Mouse (Mus musculus) left cerebral cortex, adult 8-10 months (tissue): ENCODE measurements around the gene Dock9. TPM values are rescaled to one million over a fixed set of nuclear protein-coding genes. Genes with fewer than 3 reads are reported as not detected.
A peak's percentile ranks its signal among the peaks of the same experiment; 100 is the strongest.
"Not testable (repeated sequence)": the region's sequence is repeated elsewhere in the genome, so short reads cannot be mapped to it uniquely, and the experiment has no call there.

ENCODE experiments used
- DNase-seq, 2 experiments: peaks; one replicate each; pipeline ENCODE4 v3.0.0; 2022; ENCODE audit warnings: low spot score in 2 of 2
- total RNA-seq, 4 experiments: library from RNA; stranded (reverse); gene quantifications; 2 replicates each; pipeline ENCODE4 v1.2.4; 2022

Dock9 gene
- total RNA-seq, 4 experiments from 2014 or later: 80.7 to 83.1 (median 81.8) TPM

GRCm38 (mm10) chr14:121738431-121739403 is 58.9 kb downstream of the Dock9 start:
- peak; percentile 23 to 49 for DNase-seq

- DNase-seq: peak in 1 of 2 experiments; percentile 59
These were observed 60.4 kb downstream of the Dock9 start for GRCm38 (mm10) chr14:121737277-121737676.

DNA sequence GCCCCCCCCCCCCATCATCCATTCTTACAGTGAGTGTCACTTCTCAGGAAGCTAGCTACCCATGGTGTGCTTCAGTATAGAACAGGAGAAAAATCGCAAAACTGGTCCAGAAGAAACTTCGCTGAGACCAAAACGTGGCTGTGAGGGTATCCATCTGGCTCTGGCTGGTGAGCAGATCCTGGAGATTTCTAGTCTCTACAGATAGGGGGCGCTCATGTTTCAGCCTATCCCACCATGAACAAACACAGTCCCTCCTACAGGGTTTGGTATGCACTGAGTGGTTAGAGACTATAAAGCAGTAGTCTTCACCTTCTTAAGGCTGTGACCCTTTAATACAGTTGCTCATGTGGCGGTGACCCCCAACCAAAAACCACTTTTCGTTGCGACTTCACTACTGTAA is 62.0 kb downstream of the Dock9 start:
- DNase-seq: no peak

DNA sequence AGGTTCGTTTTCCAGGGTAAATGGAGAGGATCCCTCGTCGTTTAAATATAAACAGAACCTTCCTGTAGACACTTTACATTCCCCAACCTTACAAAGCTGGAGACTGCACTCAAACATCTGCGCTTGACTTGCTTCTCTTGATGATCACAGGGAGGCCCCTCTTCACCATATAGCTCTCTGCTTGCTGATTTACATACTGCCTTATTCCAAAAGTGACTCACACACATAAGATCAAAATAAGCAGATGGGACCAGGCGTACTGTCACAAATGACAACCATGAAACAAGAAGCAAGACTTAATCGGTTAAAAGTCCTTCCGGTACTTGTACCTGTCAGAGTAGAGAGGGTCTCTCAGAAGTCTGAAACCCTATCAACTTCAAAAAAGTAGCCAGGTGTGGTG is 63.4 kb downstream of the Dock9 start:
- no peak for DNase-seq

GRCm38 (mm10) chr14:121733694-121734093 is 63.9 kb downstream of the Dock9 start:
- DNase-seq: no peak

DNA sequence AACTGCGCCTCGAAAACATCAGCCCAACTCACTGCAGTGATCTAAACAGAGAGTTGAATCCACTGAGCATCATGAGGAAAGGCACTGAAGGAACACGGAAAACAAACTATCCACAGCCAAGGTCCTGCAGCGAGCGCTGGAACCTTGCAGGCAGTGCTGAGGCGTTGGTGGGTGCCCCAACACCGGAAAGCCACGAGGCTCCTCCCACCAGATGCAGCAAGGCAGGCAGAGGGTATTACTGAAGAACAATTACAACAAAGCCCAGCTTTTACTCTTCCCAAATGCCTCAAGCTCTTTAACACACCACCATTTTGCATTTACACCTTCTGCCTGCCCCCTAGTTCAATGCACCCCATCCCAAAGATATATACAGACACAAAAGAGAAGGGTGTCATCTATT is 65.4 kb downstream of the Dock9 start:
- DNase-seq: no peak

- DNase-seq: no peak
These were observed 65.9 kb downstream of the Dock9 start for GRCm38 (mm10) chr14:121731688-121732168.

GRCm38 (mm10) chr14:121730966-121731365 is 66.7 kb downstream of the Dock9 start:
- no peak for DNase-seq

GRCm38 (mm10) chr14:121727996-121728395 is 69.6 kb downstream of the Dock9 start:
- no peak for DNase-seq

DNA sequence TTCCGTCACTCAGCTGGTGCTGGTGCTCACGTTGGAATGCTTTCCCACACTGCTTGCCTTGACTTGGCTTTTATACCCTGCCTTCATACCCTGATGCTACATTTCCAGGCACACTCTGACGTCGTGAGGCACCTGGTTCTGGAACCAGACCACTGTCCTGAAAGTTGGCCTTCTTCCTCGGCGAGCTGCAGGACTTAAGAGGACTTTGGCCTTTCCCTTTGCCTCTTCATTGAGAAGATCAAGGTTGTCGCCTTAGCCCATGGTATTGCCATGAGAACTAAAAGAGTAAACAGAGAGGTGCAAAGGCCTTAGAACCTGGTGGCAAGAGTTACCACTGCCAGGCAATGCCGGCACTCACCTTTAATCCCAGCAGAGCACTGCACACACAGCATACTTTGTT is 73.1 kb downstream of the Dock9 start:
- DNase-seq: no peak

DNA sequence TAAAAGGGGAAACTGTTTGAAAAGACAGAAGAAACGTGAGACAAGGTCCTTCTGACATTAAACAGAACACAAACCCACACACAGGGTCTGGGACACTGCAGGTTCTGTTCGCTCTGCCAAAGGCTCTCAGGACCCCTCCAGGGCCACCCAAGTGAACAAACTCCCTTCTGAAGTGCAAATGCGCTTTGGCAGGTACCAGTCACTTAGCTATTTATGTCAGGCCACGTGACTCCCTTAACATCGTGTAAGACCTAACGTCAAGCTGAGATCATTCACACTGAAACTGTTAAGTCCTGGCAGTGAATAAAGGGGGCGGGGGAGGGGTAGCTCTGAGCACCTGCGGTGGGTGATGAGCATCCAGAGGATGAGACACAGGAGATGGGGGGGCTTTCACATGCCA is 74.9 kb downstream of the Dock9 start:
- DNase-seq: no peak

DNA sequence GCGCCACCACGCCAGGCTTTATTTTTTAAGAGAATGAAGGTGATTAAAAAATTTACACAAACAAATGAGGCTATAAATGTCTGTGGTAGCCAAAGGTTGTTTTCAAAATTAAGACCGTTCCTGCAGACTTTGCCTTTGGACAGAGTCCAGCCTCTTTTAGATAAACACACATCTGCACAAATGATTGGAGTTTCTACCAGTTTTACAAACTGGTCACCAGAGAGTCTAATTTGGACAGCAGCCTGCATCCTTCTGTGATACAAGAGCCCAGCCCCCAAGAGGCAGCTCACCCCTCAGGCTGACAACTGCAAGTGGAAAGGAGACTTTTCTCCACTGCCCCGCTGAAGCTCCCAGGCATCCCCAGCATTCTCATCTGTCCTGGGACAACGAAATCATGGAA is 76.2 kb downstream of the Dock9 start:
- DNase-seq: no peak

- no peak for DNase-seq
These were observed 77.7 kb downstream of the Dock9 start for GRCm38 (mm10) chr14:121719638-121720601.

GRCm38 (mm10) chr14:121714799-121715198 is 82.8 kb downstream of the Dock9 start:
- not testable (repeated sequence) for DNase-seq

- no peak for DNase-seq
These were observed 83.4 kb downstream of the Dock9 start for GRCm38 (mm10) chr14:121714268-121714667.

DNA sequence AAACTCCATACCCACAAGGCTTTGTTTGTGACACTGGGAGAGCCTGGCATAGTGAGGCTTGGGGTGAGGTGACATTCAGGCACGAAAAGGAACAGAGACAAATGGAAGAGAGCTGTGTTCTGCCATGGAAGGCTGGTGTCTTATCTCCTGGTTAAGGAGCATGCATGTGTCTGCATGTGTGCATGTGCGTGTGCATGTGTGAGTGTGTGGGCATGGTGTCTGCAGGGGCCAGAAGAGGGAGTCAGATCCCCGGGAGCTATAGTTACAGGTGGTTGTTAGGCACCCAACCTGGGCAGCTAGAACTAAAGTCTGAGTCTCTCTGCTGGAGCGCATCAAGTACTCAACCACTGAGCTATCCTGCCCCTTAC is 83.8 kb downstream of the Dock9 start:
- DNase-seq: no peak

GRCm38 (mm10) chr14:121713166-121713829 is 84.3 kb downstream of the Dock9 start:
- DNase-seq: no peak

DNA sequence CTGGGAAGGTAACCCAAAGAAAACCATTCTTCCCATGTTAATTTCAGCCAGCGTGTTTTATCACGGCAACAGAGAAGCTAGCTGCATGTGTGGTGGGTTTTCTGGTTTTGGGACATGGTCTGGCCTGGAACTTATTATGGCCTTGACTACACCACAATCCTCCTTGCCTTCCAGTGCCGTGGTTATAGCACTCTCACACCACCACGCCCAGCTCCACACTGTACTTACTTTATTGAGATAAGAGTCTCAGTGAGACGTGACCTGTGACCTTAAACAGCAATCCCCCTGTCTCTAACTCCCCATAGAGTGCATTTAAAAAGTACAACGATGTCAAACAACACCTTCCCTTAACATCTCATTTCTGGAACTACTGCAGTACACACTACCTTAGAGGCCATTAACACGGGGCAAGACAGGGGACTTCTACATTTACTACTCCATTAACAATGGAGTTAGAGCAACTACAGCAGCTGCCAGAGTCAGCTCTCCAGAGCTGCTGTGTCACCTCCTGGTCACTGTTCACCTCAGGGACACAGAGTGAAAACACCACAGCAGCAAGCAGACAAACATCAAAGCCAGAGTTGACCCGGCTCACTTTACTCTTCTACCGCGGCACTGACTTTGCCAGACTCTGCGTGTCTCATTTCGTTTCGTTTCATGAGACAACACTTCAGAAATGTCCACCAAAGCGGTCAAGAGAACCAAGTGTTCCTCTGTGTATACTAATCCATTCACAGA is 86.4 kb downstream of the Dock9 start:
- DNase-seq: no peak

GRCm38 (mm10) chr14:121710130-121710529 is 87.5 kb downstream of the Dock9 start:
- DNase-seq: no peak

GRCm38 (mm10) chr14:121708244-121708643 is 89.4 kb downstream of the Dock9 start:
- no peak for DNase-seq

GRCm38 (mm10) chr14:121706482-121706901 is 91.1 kb downstream of the Dock9 start:
- DNase-seq: no peak
